Mouse (Mus musculus): ENCODE data around the gene Ccnyl1.

Gene Ccnyl1

DNA sequence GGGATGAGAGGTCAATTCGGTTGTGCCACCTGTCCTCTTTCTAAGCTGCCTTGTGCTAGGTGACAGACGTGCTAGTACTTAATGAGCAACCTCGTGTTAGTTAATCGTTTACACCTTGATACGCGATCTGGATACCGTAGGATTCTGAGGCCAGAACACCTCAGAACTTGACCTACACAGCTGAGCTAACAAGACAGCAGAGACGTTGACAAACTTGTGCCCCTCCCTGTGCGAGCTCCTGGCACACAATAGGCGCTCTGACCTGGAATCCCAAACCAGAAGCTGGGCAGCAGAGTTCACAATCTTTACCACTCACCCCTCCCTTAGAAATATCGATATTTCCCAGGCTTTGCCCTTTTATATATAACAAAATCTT lies 47.9 kb downstream of the Ccnyl1 start:
- no peak for DNase-seq (ENCODE audit: low spot score)

DNA sequence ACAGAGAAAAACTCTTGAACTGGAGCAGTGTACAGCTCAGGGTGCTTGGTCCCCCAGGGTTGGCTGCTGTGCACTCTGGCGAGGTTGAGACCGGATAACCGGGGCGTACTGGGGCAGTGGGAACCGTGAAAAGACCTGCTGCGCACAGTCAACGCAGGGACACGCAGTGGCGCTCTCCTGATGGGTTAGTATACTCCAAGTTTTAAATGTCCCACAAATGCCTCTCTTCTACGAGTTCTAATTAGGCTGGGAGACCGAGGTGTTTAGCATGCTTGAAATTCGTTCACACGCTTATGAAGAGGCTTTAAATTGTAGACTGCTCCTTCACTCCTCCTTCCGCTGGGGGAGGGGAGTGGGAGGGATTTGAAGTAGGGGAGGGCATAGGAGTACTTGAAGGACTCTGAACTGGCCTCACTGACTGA lies 48.4 kb downstream of the Ccnyl1 start:
- no peak for DNase-seq (ENCODE audit: low spot score)

- DNase-seq (ENCODE audit: low spot score): no peak
Observed at GRCm38 (mm10) chr1:64742741-64743408, 52.6 kb downstream of the Ccnyl1 start.

GRCm38 (mm10) chr1:64744616-64745015 lies 54.4 kb downstream of the Ccnyl1 start:
- DNase-seq (ENCODE audit: low spot score): no peak

DNA sequence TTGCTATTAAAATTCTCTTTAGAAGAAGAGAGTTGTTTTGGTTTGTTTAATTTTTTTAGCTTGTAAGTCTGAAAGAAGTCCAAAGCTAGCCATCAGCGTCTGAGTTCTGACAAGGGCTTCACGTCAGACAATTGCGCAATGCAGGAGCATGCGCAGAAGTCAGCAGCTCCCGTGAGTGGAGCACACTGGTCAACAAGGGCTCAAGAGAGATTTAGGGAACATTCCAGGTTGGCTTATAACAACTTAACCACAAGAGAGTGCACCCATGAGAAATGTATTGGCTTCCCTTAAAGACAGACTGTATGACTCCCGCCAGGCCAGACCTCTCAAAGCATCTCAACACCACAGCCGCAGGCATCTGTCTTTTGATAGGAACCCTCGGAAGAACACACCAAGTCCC lies 62.9 kb downstream of the Ccnyl1 start:
- DNase-seq (ENCODE audit: low spot score): no peak

DNA sequence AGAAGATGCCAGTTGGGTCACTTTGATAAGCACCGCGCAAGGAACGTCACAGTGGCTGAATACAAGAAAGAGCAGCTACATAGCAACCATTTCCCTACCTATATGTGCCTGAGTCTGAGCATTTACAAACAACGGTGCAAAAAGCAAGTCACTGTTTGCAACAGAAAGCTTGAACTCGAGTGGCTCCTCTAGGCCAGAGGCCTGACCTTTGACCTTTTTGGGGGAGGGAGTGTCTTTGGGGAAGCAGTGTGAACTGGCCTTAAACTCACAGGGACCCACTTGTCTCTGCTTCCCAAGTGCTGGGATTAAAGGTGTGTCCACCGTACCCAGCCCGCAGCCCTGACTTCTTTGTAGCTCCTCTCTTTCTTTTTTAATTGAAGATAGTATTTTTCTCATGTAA lies 63.4 kb downstream of the Ccnyl1 start:
- no peak for DNase-seq (ENCODE audit: low spot score)

- no peak for DNase-seq (ENCODE audit: low spot score)
Observed at GRCm38 (mm10) chr1:64754658-64755057, 64.4 kb downstream of the Ccnyl1 start.

DNA sequence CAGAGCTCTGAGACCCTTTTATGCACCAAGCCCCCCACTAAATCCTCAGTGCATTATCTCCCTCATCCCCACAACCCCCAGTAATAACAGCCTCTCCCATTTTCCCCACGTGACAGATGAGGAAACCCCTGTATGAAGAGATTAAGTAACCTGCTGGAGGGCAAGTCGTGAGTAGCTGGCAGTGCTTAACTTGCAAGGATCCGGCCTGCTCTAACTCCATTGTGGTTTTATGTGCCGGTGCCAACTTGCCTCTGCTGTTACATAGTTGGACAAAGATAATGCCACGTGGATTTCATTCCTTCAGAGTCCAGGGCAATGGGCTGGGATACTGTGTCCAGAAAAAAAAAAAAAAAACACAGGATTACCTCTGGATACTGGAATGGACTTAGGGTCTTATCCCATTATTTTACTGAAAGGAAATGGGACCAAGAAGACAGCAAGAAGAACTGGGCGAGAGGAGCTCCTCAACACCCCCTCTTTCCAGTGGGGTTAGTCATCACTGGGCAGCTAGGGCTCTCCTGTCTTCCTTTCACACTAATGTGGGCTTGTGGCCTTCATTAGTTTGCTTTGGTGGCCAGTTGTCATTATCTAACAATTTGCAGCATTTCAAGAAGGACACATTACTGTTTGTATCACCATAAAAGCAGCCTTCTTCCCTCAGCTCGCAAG lies 65.8 kb downstream of the Ccnyl1 start:
- DNase-seq (ENCODE audit: low spot score): no peak

GRCm38 (mm10) chr1:64756640-64757030 lies 66.4 kb downstream of the Ccnyl1 start:
- DNase-seq (ENCODE audit: low spot score): no peak

DNA sequence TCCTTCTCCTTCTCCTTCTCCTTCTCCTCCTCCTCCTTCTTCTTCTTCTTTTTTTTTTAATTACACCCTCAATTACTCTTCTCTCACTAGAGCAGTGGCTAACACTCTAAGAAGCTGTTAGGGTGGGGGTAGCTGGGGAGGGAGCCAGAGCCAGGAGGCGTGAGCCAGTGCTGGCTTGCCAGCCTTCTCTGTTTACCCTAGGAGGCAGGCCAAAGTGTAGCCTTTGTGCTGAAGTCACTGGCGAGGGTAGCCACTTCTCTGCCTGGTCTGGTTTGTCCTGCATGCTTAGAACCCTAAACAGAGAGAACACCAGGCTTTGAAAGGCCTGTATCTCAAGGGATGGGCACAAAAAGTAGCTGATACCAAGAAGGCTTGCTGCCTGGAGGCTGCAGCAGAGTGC lies 67.0 kb downstream of the Ccnyl1 start:
- no peak for DNase-seq (ENCODE audit: low spot score)

- DNase-seq (ENCODE audit: low spot score): no peak
Observed at GRCm38 (mm10) chr1:64757766-64758165, 67.5 kb downstream of the Ccnyl1 start.

- DNase-seq (ENCODE audit: low spot score): no peak
Observed at GRCm38 (mm10) chr1:64761646-64762045, 71.4 kb downstream of the Ccnyl1 start.

- no peak for DNase-seq (ENCODE audit: low spot score)
Observed at GRCm38 (mm10) chr1:64770169-64770568, 79.9 kb downstream of the Ccnyl1 start.

GRCm38 (mm10) chr1:64773305-64773704 lies 83.0 kb downstream of the Ccnyl1 start:
- DNase-seq (ENCODE audit: low spot score): no peak
